Mouse (Mus musculus) left cerebral cortex, postnatal 10 days (tissue): ENCODE data around the gene 5730480H06Rik. TPM values are rescaled to one million over a fixed set of nuclear protein-coding genes. Genes with fewer than 3 reads are reported as not detected.

Experiments used
- DNase-seq, 2 experiments: peaks; one replicate each; pipeline ENCODE4 v3.0.0; 2021 to 2022; ENCODE audit warnings: low spot score in 2 of 2, mixed read lengths in 1 of 2; ENCODE audit errors: extremely low spot score in 1 of 2
- intact Hi-C: fragments of 180-260 bp; cut with DNase I; formaldehyde crosslinking; loops from one replicate; pipeline ENCODE4 v1.15.1; 2025
- total RNA-seq, 2 experiments: library from RNA; stranded (reverse); gene quantifications; 2 replicates each; pipeline ENCODE4 v1.2.3; 2021

Gene 5730480H06Rik
- total RNA-seq, 2 experiments from 2014 or later = 15.7 to 19.2 TPM

GRCm38 (mm10) chr5:48411462-48411861, 83.7 kb downstream of the 5730480H06Rik start:
- intact Hi-C loops = no loop called here
- DNase-seq = no peak

- DNase-seq = no peak
- intact Hi-C loops = no loop called here
These were observed 84.5 kb downstream of the 5730480H06Rik start for GRCm38 (mm10) chr5:48412261-48412660.

- DNase-seq = no peak
- intact Hi-C loops = no loop called here
These were observed 92.0 kb downstream of the 5730480H06Rik start for GRCm38 (mm10) chr5:48419741-48420140.

GRCm38 (mm10) chr5:48421957-48422356, 94.2 kb downstream of the 5730480H06Rik start:
- intact Hi-C loops = no loop called here

GRCm38 (mm10) chr5:48430459-48430858, 102.7 kb downstream of the 5730480H06Rik start:
- intact Hi-C loops = loop anchor here (10.0 kb wide), 2 partner anchors 294 to 634 kb away; no protein-coding TSS in a partner anchor
- DNase-seq = peak; percentile 23 to 43

More at GRCm38 (mm10) chr5:48421957-48422356, 94.2 kb downstream of the 5730480H06Rik start:
- no peak for DNase-seq

- intact Hi-C loops = no loop called here
- no peak for DNase-seq
These were observed 121.1 kb downstream of the 5730480H06Rik start for GRCm38 (mm10) chr5:48448888-48449287.

GRCm38 (mm10) chr5:48460221-48460620, 132.5 kb downstream of the 5730480H06Rik start:
- DNase-seq = no peak
- intact Hi-C loops = no loop called here
